Mouse (Mus musculus) retina, embryonic 14.5 days (tissue): ENCODE results near the gene Gba2.
"Not testable (repeated sequence)": the region's sequence is repeated elsewhere in the genome, so short reads cannot be mapped to it uniquely, and the experiment has no call there.

Experiments
- DNase-seq: peaks from one replicate; pipeline ENCODE4 v3.0.0-alpha.2; 2015; ENCODE audit warnings: low spot score

The Gba2 gene

DNA sequence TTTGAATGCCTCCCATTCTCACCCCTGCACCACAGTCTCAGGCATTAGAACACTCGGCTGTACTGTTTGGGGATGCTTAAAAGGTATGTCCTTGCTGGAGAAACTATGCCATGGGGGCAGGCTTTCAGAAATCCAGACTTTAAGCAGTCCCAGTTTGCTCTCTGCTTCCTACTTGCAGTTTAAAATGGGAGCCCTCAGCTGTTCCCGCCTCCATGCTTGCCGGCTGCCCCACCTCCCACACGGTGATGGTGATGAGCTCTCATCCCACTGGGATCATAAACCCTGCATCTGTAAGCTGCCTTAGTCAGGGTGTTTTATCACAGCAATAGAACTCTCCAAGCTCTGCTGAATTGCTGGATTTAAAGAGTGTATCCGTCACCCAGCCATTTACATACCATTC lies 26.2 kb downstream of the Gba2 start:
- DNase-seq, result no peak

DNA sequence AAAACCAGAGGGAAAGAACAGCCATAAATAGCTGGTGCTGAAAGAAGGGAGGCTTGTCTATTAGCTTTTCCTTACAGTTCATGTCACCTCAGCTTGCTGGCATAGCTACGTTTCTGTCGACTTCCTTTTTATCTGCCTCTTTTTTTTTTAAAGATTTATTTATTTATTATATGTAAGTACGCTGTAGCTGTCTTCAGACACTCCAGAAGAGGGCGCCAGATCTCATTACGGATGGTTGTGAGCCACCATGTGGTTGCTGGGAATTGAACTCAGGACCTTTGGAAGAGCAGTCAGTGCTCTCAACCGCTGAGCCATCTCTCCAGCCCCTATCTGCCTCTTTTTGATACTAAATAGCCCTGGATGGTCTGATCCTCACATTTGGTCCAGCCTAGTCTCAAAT lies 26.8 kb downstream of the Gba2 start:
- not testable (repeated sequence) for DNase-seq

DNA sequence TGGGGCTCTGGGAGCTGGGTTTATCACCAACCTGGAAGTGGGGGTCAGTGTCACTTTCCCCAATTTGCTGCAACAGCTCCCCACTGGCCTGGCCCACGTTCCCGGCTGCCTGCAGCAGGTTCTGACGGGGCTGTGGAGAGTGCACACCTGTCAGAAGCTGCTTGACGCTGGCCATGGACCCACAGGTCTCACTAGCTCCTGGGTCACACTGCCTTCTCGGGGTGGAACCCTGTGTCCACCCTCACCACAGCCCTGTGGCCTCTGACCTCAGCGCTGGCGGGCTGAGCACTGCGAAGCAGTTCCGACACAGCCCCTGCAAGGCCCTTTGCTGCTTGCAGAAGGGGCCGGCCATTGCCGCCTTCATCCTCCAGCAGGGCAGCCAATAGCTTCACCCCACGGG lies 29.6 kb downstream of the Gba2 start:
- DNase-seq, result no peak

DNA sequence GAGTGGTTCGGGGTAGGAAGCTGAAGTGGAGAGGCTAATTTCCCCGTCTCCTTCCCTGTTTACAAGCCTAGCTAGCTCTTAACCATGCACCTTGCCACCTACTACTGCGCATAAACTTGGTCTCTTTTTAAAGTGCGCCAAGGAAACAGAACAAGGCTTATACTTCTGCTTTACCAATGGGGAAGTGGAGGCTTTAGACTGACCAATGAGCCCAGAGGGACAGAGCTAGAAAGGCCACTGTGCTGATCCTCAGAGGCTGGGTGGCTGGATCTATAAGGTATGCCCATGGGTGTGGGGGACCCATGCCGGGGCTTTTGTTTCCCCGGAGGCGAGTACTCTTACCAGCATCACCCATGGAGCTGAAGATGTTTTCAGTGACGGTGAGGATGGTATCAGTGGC lies 31.5 kb downstream of the Gba2 start:
- no peak for DNase-seq

DNA sequence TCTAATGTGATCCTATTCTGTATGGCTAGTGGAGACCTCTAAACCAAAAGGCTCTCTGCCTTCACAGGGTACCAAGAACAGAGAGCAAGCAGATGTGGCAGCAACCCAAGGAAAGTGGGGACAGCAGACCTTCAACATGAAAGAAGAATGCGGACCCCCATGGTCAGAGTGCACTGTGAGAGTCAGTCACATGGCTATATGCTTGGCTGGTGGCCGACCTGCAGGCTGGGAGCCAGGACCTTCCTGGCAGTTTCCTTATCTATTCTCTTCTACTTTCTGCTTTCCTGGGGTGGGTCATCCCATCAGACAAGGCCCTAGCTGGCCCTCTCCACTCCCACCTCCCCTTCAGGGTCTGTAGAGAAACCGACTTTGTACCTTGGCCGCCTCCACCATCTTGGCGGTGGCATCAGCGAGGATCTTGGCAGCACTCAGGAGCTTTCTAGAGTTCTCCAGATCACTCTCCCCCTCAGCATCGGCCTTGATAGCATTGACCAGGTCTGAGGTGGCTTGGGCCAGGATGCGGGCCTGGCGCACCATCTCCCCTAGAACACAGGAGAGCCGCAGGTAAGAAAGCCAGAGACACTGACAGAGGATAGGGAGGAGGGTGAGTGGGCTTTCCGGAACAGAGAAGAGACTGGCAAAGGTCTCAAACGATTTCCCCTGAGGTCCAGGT lies 32.2 kb downstream of the Gba2 start:
- DNase-seq, result no peak

DNA sequence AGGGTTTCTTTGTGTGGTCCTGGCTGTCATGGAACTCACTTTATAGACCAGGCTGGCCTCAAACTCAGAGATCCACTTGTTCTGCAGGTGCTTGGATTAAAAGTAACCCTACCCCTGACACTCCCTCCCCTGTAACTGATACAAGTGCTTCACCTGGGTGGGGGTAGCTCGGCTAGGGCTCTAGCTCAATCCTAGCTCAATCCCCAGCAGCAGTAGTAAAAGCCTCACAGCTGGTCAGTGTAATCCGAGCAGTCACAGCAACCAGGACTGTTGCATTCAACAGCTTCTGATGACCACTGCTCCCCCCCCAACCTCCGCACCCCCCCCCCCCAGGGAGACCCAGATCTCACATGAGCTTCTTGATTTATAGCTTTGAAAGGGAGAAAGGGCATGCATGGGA lies 36.6 kb downstream of the Gba2 start:
- no peak for DNase-seq

DNA sequence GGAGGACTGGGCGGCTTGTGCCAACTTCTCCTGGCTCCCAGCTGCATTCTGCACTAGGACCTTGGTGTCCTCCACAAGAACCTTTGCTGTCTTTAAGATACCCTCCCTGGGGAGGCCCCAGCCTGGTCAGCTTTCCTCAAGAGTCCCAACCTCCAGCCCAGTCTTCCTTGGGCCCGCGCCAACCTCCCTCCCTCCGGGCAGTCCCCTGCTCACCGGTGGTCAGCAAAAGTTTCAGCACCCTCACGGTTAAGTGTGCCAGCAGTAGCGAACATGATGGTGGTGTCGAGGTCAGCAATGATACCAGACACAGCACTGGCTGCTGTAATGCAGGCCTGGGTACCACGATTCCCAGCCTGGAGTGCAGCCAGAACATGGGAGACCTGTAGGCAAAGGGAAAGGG lies 42.6 kb downstream of the Gba2 start:
- DNase-seq, result no peak

DNA sequence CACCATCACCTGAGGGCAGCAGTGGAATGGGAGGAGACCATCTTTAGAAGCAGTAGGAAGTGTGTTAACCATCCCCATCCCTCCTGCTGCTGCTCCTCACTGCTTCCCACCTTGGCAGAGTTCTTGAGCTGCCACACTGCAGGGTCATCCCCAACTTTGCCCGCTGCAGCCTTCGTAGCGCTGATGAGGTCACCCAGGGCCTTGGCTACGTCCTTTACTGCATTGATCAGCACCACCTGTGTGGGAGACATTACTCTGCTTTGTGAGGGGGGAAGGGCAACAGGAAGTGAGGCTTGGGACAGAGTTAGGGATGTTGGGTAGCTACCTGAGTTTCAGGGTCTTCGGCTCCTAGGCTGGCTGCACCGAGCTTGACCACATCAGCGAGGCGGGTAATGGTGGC lies 43.0 kb downstream of the Gba2 start:
- no peak for DNase-seq

DNA sequence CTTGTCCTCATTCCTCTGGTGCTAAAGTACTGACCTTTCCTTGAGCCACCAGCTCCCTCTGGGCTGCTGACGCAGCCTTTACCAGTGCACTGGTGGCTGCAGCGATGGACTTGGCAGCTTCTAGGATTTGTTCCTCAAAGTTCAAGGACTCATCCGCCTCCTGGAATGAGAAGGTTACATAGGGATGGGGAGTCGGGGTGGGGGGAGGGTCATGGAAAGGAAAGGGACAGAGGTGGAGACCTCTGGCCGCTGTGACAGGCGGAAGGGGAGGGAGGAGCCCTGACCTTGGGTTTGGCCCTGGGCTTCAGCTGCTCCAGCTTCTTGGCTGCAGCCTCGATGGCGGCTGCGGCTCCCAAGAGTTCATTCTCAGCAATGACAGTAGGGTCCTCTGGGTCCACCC lies 45.4 kb downstream of the Gba2 start:
- DNase-seq, result no peak

DNA sequence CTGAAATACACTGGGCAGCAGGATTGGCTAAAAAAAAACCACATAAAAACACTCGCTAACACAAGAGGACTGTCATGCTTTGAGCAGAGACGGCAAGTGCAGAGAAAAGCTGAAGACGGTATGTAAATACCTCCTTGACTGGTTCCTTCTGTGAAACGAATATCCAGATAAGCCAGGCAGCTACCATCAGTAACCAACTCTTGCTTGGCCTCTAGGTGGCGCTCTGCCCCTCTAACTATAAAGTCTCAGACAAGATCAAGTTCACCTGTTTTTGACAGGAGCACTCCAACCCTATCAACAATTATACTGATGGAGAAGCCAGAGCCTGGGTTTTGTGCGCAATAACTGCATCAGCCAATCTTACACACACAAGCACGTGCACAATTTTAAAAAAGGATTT lies 48.1 kb downstream of the Gba2 start:
- peak; percentile 79 for DNase-seq

DNA sequence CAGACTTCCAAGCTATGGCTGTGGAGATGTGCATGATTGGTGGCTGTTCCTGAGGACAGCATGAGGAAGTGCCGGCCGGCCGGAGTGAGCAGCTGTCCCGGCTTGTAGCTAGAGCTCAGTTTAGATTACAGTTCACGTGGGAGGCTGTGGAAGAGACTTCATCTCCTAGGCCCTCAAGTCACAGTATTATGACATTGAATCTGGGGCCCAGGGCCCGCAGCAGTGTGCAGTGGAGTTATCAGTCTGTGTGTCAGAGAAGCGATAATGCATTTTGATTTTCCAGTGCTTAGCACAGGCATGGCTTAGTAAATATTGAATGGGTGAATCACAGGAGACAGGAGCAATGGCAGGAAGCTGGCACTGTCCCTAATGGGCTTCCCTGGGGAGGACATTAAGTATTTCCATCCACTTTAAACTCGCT lies 48.6 kb downstream of the Gba2 start:
- peak; percentile 31 for DNase-seq

DNA sequence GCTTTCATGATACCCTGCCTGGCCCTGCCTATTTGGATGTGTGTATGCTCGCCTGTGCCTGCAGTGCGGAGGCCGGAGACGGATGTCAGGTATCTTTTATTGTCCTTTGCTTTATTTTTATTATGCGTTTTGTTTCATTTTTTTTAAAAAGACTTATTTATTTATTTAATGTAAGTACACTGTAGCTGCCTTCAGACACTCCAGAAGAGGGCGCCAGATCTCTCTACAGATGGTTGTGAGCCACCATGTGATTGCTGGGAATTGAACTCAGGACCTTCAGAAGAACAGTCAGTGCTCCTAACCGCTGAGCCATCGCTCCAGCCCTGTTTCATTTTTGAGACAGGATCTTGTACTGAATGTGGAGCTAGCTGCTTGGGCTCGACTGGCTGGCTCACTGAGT lies 50.2 kb downstream of the Gba2 start:
- no peak for DNase-seq

DNA sequence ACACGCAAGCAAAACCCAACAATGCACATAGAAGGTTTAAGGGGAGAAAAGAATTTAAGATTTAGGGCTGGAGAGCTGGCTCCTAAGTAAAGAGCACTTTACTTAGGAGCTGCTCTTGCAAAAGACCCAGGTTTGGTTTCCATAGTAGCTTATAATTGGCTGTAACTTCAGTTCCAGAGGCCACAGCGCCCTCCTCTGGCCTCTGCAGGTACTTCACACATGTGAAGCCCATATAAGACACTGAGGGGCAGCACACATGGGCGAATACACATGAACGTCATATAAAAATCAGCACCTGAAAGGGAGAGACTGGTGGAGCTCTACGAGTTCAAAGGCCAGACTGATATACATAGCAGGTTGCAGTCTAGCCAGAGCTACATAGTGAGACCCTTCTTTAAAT lies 50.8 kb downstream of the Gba2 start:
- no peak for DNase-seq

DNA sequence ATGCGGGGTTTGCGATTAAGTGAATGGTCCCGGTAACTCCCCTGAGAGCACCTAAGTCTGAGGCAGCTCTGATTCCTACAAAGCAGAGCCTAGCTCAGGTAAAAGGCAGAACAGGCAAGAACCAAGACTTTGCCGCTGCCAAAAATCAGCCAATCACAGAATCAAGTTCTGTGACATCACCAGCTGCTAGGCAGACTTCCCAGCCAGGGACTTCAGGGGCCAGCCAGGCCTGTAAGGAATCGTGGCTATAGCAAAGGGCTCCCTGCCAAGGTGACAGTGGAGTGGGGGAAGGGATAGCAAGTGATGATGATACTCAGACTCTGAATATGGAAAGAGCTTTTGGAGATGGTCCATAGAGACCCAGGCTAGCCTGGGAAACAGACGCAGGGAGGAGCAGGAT lies 58.7 kb downstream of the Gba2 start:
- peak; percentile 91 for DNase-seq

DNA sequence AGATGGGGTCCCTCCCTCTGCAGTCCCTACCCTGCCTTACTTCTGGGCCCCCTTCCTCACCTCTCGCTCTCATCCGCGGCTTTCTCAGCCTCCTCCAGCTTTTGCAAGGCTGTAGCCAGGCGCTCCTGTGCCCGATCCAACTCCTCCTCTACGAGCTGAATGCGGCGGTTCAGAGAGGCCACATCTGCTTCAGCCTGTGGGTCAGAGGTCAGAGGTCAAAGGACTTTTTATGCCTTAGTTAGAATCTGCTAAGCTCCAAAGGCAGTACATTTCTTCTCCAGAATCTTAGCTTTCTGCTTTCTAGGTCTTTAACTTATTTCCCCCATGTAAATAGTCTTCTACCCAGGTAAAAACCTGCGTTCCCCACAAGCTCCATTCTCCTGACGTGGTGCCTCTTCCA lies 59.1 kb downstream of the Gba2 start:
- no peak for DNase-seq
